Mouse (Mus musculus): Measurements from ENCODE around the gene Mt4.

DNA sequence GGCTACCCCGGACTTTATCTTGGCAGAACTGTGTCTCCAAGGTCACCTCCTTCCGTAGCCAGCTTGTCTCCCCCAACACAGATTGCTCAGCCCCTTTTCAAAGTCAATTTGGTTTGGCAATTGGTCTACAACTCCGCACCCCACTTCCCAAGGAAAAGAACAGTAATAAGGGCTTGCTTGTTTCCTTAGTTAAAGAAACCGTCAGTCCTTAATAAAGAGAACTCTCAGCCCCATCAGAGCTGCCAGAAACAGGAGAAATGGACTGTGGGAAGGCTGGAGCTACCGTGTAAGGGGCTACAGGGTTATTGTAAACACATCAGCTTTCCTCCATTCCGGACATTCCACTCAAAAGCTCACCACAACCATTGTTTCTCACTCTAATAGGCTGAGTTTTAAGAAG, 17.5 kb downstream of the Mt4 start:
- TF ChIP-seq TAL1 (IDR thresholded peaks at IDR 0.05; ENCODE audit: low read length) (no peak), GATA1 (IDR thresholded peaks at IDR 0.05; ENCODE audit: low read length) (no peak)
